Mouse (Mus musculus) left cerebral cortex, postnatal 4 days (tissue): ENCODE data around the gene Ptcd3. TPM values are rescaled to one million over a fixed set of nuclear protein-coding genes. Genes with fewer than 3 reads are reported as not detected.
"Not testable (repeated sequence)": the region's sequence is repeated elsewhere in the genome, so short reads cannot be mapped to it uniquely, and the experiment has no call there.

Experiments used
- DNase-seq: peaks from one replicate; pipeline ENCODE4 v3.0.0-alpha.2; 2022
- intact Hi-C: fragments of 180-260 bp; cut with DNase I; formaldehyde crosslinking; loops from one replicate; pipeline ENCODE4 v1.15.1; 2025
- total RNA-seq, 2 experiments: library from RNA; stranded (reverse); gene quantifications; 2 replicates each; pipeline ENCODE4 v1.2.3; 2021

Ptcd3 gene
- total RNA-seq = 10 to 100 TPM; 77.3 to 80.5 TPM

DNA sequence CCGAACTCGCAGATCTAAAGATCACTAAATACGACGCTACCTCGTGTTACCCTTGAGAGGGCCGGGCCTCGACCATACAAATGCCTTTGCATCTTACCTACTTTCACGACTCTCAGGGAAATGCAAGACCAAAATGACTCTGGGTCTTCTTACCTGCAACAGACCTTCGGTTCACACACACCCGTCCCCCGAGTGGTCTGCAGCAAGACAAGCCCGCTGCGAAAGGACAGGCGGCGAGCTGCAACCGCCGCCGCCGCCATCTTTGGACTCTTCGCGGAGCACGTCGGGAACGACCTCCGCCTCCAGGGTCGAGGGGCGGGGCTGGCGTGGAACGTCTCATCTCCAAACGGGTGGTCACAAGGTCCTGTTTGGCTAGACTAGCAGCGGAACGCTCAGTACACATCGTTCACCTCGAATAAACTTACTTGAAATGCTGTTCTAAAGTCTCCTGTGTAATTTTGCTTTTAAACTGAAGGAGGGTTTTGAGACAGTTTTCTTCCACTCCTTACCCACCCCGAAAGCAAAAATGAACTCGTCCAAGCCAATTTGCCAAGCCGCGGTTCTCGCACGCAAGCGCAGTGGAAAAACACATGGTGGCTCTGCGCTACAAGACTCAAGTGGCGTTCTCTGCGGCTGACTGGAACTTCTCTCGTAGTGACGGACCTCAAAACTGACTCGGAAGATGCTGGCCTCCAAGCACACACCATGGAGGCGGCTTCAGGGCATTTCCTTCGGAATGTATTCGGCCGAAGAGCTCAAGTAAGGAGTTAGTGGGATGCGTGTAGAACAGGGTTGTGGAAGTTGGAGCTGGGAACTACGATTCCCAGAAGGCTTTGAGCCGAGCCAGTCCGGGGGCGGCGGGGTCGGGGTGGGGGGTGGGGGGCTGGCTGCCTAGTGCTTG is at the start of gene Ptcd3, which contains the start of gene Polr1a:
Gene Ptcd3, minus strand, starts transcription at position 270 of the 901 bp plus-strand sequence.
Gene Polr1a, plus strand, starts transcription at position 573 of the 901 bp plus-strand sequence.
- intact Hi-C loops = no loop called here

DNA sequence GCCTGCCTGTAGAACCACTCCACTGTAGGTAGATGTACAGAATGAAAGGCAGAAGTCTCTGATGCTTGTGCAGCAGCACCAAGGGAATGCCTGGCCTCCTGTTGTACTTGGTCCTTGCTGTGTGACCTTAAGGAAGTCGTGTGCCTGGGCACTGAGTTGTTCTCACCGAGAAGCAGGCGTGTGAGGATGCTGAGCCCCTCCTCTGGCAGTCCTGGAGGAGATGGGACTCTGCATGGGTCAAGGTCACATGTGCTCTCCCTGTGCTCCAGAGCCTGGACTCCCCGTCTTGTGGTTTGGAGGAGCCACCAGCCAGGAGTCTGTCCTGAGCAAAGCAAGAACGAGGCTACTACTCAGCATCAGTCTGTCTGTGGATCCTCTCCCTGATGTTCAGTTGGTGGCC is 42.6 kb upstream of the Ptcd3 start:
- intact Hi-C loops = no loop called here
- DNase-seq = no peak

More for the DNA sequence above, at the start of gene Ptcd3, which contains the start of gene Polr1a:
- peak; percentile 92 for DNase-seq

- DNase-seq = peak; percentile 19
- intact Hi-C loops = no loop called here
Observed at GRCm38 (mm10) chr6:71950592-71950991, 42.0 kb upstream of the Ptcd3 start.

DNA sequence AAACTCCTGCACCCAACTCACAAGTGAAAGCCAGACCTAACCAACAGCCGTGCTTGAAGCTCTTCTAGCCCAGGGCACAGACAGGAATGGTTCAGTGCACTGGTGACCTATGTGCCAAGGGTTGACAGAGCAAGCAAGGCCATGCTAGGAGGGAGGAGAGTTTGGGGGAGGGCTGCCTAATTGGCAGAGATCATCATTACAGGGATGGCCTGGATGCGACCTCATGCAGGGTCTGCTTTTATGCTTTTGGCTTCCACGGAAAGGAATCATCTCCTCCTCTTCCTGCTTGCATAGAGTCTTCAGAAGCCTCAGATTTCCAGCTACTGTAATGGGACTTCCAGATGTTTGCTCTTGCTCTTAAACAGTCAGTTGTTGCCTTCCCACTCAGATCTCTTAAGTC is 41.2 kb upstream of the Ptcd3 start:
- DNase-seq = no peak
- intact Hi-C loops = no loop called here

DNA sequence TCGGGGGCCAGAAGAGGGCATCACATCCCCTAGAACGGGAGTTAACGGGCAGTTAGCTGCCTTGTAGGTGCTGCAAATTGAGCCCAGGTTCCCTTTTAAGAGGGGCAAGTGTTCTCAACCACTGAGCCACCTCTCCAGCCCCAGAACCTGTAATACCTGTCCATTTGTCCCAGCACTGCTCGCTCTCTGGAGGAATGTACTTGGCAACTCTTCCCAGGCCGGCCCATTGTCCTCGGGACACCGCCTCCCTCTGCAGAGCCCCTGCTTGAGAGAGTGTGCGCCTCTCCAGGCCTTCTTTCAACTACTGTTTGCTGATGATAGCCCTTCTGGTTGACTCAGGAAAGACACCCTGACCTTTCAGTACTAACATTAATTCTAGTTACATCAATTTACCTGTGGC is 37.6 kb upstream of the Ptcd3 start:
- intact Hi-C loops = no loop called here
- DNase-seq = no peak

GRCm38 (mm10) chr6:71945101-71945500 is 36.6 kb upstream of the Ptcd3 start:
- intact Hi-C loops = no loop called here
- DNase-seq = no peak

- intact Hi-C loops = no loop called here
- DNase-seq = no peak
Observed at GRCm38 (mm10) chr6:71940912-71941311, 32.4 kb upstream of the Ptcd3 start.

DNA sequence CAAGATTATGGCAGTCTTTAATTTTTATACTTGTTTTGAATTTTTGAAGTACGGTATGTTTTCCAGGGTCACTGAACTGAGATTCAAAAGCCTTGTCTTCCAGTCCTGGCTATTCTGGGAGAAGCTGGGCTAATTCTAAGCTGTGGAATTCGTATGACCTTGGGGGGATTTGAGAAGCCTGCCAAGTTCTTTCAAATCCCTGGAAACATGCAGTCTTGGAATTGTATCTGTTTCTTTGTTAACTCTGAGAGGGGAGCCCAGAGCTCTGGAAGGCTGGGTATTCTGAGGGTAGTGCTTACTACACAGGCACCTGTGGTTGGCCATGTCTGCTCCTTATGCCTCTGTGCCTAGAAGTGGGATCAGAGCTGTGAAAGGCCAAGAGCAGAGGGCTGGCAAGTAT is 27.2 kb upstream of the Ptcd3 start:
- no peak for DNase-seq
- intact Hi-C loops = no loop called here

- intact Hi-C loops = no loop called here
- DNase-seq = peak; percentile 7
Observed at GRCm38 (mm10) chr6:71934081-71934556, 25.6 kb upstream of the Ptcd3 start.

GRCm38 (mm10) chr6:71932347-71932746 is 23.8 kb upstream of the Ptcd3 start:
- intact Hi-C loops = no loop called here
- DNase-seq = no peak

DNA sequence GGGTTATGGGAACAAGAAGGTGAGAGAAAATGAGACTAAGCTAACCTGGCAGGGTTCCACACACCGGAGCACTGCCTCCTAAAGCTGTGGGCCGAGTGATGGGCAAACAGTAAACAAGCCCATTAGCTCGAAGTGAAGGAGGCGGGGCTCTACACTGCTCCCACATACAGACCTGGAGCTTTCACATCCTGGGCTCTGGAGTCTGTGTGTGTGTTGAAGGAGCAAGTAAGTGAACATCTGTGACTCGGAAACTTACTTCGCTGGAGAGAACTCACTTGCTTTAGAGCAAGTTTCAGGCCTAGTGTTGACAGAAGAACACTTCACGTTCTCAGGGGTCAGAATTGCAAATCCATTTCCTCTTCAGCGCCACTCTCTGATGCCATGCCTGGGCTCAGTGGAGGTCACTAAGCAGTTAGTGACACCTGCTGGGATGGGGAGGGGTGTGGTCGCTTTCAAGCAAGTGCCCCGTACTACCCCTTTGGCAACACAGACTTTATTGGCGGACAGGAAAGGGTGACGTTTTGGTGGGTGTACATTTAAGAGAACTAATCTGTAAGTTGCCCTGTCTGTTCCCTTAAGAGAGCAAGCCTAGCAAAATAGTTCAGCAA is 22.4 kb upstream of the Ptcd3 start:
- no peak for DNase-seq
- intact Hi-C loops = no loop called here

DNA sequence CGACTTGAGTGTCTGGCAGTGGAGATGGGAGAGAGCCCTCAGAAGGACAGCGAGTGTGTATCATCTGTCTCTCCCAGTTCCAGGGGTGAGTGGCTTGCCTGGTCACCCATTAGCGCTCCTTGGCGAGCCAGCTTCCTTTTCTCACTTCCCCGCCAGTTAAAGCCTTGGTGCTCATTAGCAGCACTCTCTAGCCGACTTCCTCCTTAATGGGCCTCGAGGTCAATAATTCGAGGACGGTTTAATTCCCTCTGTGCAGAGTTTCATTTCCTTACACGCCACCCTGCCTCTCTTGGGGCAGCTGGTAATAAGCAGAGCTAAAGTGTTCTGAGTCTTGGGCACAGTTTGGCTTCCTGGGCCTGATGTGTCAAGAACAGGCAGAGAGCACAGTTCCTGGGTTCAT is 21.5 kb upstream of the Ptcd3 start:
- intact Hi-C loops = no loop called here
- DNase-seq = no peak

DNA sequence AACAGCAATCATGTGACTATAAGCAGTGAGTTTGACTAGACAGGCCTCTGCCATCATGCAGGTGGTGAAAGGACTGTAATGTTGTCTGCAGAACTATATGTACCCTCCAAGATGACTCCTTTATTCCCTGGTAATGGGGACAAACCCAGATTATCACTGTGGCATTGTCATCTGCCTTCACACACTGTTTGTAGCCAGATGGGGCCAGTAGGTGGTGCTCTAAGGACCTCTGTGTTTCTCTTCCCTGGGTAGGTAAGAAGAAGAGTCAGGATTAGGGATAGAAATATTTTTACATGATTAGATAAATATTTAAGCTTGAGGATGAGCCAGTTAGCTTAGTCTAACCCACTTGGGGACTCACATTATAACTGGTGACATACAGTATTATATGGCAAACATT is 19.4 kb upstream of the Ptcd3 start:
- peak; percentile 64 for DNase-seq

DNA sequence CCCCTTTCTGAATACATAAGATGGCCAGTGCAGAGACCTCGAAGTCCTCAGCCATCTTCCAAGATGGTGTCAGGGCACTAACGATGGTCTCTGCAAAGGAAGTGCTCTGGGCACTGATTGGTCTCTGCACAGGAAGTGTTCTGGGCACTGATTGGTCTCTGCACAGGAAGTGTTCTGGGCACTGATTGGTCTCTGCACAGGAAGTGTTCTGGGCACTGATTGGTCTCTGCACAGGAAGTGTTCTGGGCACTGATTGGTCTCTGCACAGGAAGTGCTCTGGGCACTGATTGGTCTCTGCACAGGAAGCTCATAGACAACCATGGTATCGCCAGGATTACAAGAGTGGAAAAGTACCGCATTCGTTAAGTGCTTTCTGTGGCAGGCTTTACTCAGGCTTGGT is 16.7 kb upstream of the Ptcd3 start:
- intact Hi-C loops = loop anchor here (5.0 kb wide), 1 partner anchor 242 kb away; no protein-coding TSS in a partner anchor
- DNase-seq = not testable (repeated sequence)

More for the DNA sequence above, 19.4 kb upstream of the Ptcd3 start:
- intact Hi-C loops = loop anchor here (5.0 kb wide), 1 partner anchor 239 kb away; no protein-coding TSS in a partner anchor

DNA sequence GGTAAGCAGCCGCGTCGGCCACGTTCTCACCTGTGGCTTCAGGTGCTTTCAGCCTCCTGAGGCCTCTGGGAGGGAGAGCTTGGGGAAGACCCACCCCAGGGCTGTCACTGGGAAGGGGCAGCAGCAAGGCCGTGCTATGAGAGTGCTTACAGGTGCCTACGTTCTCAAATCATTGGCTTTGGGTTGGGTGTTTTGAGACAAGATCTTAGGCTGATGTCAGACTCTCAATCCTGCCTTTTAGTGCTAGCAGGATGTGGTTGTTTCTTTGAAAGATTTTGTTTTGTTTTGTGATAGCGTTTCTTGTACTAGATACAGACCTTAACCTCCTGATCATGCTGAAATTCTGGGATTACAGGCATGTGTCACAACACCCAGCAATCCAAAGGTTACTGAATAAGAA is 12.2 kb upstream of the Ptcd3 start:
- DNase-seq = no peak
- intact Hi-C loops = no loop called here

GRCm38 (mm10) chr6:71911686-71912450 is 3.3 kb upstream of the Ptcd3 start:
- no peak for DNase-seq
- intact Hi-C loops = no loop called here

- intact Hi-C loops = no loop called here
- DNase-seq = no peak
Observed at GRCm38 (mm10) chr6:71909840-71910239, 1.3 kb upstream of the Ptcd3 start.

- intact Hi-C loops = no loop called here
- no peak for DNase-seq
Observed at GRCm38 (mm10) chr6:71909384-71909783, 834 bp upstream of the Ptcd3 start.

DNA sequence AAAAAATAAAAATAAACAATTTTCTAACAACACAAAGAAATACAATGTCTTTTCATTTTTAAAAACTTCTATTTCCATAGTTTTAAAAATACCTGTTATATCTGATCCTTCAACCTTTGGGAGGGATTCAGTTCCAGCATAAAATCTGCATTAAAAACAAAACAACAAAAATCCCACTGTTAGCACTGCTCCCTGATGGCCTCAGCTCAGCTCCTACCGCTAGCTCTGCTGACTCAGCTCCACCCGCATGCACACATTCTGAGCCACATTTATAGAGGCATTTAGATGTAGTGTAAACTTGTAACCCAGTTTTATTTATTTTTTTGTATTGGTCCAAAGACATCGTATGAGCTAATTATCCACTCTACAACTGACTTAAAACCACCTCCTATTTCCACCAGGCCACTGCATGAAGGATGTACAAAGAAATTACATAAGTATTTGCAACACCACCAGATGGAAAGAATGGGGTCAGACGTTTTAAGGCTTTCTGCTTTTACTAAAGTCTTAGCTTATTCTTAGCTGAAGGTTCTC is 781 bp downstream of the Ptcd3 start:
- intact Hi-C loops = no loop called here

DNA sequence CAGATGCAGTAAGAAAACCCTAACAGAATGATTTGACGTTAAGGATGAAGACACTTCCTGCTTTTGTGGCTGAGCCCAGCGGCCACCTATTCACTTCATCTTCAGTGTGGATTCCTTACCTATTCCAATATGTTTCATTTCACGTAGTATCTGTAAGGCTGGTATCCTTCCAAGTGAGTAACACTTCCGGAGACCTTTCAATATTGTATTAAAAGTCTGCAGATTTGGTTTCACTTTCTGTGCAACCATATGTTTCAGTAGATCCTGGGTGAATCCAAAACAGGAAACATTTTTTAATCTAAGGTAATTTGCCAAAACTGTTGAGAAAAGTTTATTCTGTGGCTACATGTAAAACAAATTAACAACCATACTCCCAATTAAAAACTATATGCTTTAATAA is 15.3 kb downstream of the Ptcd3 start:
- no peak for DNase-seq

More for the DNA sequence above, 781 bp downstream of the Ptcd3 start:
- no peak for DNase-seq

More for the DNA sequence above, 15.3 kb downstream of the Ptcd3 start:
- intact Hi-C loops = no loop called here
